ENCODE assay signal across 1 mouse cellular context in the genomic region with DNA sequence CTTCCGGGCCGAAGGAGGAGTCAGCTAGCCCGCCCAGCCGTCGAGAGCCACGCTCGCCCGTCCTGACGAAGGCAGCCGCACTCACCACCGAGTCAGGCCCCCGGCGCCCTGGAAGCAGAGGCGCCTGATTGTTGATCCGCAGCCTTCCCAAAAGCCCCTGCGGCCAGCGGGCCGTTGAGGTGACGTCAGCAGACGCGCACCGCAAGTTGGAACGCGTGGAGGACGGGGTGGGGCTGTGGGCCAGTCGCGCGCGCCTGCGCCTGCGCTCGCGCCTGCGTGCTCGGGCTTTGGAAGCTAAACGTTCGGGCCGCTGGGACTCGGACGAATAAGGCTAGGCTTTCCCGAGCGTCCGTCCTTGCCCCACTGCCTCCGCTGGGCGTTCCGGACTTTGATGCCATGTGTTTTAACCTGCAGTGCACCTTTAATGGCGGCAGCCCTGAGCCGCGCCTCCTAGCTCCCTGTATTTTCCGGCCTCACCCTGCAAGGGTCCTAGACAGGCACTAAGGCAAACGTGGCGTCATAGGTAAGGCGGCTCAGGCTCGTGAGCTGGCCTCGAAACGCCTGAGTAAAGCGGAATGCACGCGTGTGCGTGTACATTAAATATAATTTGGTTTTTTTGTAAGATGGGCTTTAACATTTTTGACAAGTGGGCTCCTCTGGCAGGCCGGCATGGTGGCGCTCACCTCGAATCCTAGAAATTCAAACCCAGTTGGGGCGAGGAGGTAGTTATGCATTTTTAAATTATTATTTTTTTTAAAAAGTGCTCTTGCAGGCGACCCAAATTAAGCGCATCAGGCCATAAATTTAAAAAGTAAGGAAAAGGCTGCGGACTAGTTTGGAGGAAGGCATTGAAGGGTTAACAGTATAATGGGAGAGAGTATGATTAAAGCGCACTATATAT.
TF ChIP-seq lines count a peak whose summit lies in the region.

A gene (minus strand): TSS at position 160 of the 901 bp plus-strand sequence.

TF ChIP-seq in CH12.LX, 34 proteins besides CTCF, POLR2A, EP300 and RAD21 (continued from another document):
- TF ChIP-seq RCOR1 (conservative IDR thresholded peaks at IDR 0.05; ENCODE audit: low read depth, low read length): 0 out of 2 replicates have a peak, but pooled peaks have one; percentile 56
- TF ChIP-seq CHD2 (IDR thresholded peaks at IDR 0.05; ENCODE audit: low read length): no peak; the same call in 1 of the 2 replicates
- TF ChIP-seq NELFE (IDR thresholded peaks at IDR 0.05; ENCODE audit: low read depth, low read length): peak; percentile 93
- no peak for TF ChIP-seq ZC3H11A (IDR thresholded peaks at IDR 0.05; ENCODE audit: low read depth, low read length)
- no peak; the same call in 1 of the 2 replicates for TF ChIP-seq USF2 (conservative IDR thresholded peaks at IDR 0.05; ENCODE audit: low read depth, low read length)
- peak; percentile 53 for TF ChIP-seq ELF1 (IDR thresholded peaks at IDR 0.05; ENCODE audit: low read depth, low read length)
- peak; percentile 67 for TF ChIP-seq SIN3A (IDR thresholded peaks at IDR 0.05; ENCODE audit: low read length)
- TF ChIP-seq GABPA (IDR thresholded peaks at IDR 0.05; ENCODE audit: insufficient replicate concordance, low read depth, low read length): peak; percentile 22; the same call in 1 of the 2 replicates
- 0 out of 2 replicates have a peak, but pooled peaks have one; percentile 41 for TF ChIP-seq IRF4 (IDR thresholded peaks at IDR 0.05; ENCODE audit: low read depth, low read length)
- peak; percentile 73 for TF ChIP-seq MXI1 (IDR thresholded peaks at IDR 0.05; ENCODE audit: low read depth, low read length)
- peak; percentile 82 for TF ChIP-seq MYC (IDR thresholded peaks at IDR 0.05; ENCODE audit: low read depth, low read length)
- peak; percentile 98 for TF ChIP-seq NRF1 (IDR thresholded peaks at IDR 0.05; ENCODE audit: low read depth, low read length)
- no peak; the same call in 1 of the 2 replicates for TF ChIP-seq SMC3 (IDR thresholded peaks at IDR 0.05; ENCODE audit: low read depth, low read length)
- TF ChIP-seq JUND (conservative IDR thresholded peaks at IDR 0.05; ENCODE audit: low read depth, low read length): no peak
- 0 out of 2 replicates have a peak, but pooled peaks have one; percentile 29 for TF ChIP-seq E2F4 (IDR thresholded peaks at IDR 0.05; ENCODE audit: insufficient replicate concordance, low read depth, low read length)
- TF ChIP-seq KAT2A (IDR thresholded peaks at IDR 0.05; ENCODE audit: insufficient replicate concordance, low read length): peak; percentile 73; the same call in 1 of the 2 replicates
- peak; percentile 90 for TF ChIP-seq MAX (IDR thresholded peaks at IDR 0.05; ENCODE audit: low read length)
- peak; percentile 66; the same call in 1 of the 2 replicates for TF ChIP-seq MAZ (IDR thresholded peaks at IDR 0.05; ENCODE audit: low read depth, low read length)
- peak; percentile 97 for TF ChIP-seq UBTF (IDR thresholded peaks at IDR 0.05; ENCODE audit: low read depth, low read length)
- peak; percentile 65; the same call in 1 of the 2 replicates for TF ChIP-seq TBP (conservative IDR thresholded peaks at IDR 0.05; ENCODE audit: low read depth, low read length)
- 0 out of 2 replicates have a peak, but pooled peaks have one; percentile 68 for TF ChIP-seq CHD1 (IDR thresholded peaks at IDR 0.05; ENCODE audit: low read depth, low read length)
- TF ChIP-seq ZKSCAN1 (IDR thresholded peaks at IDR 0.05; ENCODE audit: borderline replicate concordance, low read depth, low read length): no peak
